Mouse (Mus musculus): ENCODE data around the gene Anxa6. TPM values are rescaled to one million over a fixed set of nuclear protein-coding genes. Genes with fewer than 3 reads are reported as not detected.

Anxa6 gene
- polyA plus RNA-seq, 1 experiment, result 628 TPM

- Histone ChIP-seq H3ac (ENCODE audit: control insufficient read depth, insufficient read length, low read depth) (no peak overlapping the region), H3K27me3 (ENCODE audit: control insufficient read depth, insufficient read depth, insufficient read length) (no peaks in the 10 kb centered on the region), H3K36me3 (ENCODE audit: control insufficient read depth, insufficient read depth) (peaks cover 86% of the 10 kb centered on the region), H3K79me3 (ENCODE audit: low read depth) (no peaks in the 10 kb centered on the region), H3K79me2 (ENCODE audit: control insufficient read depth, insufficient read depth) (no peaks in the 10 kb centered on the region), H3K4me3 (ENCODE audit: insufficient read depth, poor library complexity, severe bottlenecking) (no peak overlapping the region)
- no peak for TF ChIP-seq MAX (IDR thresholded peaks at IDR 0.05)
- TF ChIP-seq MYOD1 (IDR thresholded peaks at IDR 0.05; ENCODE audit: control insufficient read depth, insufficient read length, low read depth), result no peak
- TF ChIP-seq CEBPB (IDR thresholded peaks at IDR 0.05; ENCODE audit: low read depth), result no peak
- TF ChIP-seq FOSL1 (IDR thresholded peaks at IDR 0.05; ENCODE audit: insufficient read depth, low read length, poor library complexity, severe bottlenecking), result no peak
- no peak for TF ChIP-seq CTCF (IDR thresholded peaks at IDR 0.05; ENCODE audit: control insufficient read depth, insufficient read depth, insufficient read length)
- no peak for TF ChIP-seq USF1 (IDR thresholded peaks at IDR 0.05; ENCODE audit: low read depth)
- TF ChIP-seq MYOG (IDR thresholded peaks at IDR 0.05; ENCODE audit: control insufficient read depth, extremely low read depth, insufficient read length), result no peak
Measured at GRCm38 (mm10) chr11:54982520-54982919, 50.7 kb downstream of the Anxa6 start.

- Histone ChIP-seq H3K79me3 (ENCODE audit: low read depth) (no peaks in the 10 kb centered on the region), H3K36me3 (ENCODE audit: control insufficient read depth, insufficient read depth) (peaks cover 77% of the 10 kb centered on the region), H3K27me3 (ENCODE audit: control insufficient read depth, insufficient read depth, insufficient read length) (no peaks in the 10 kb centered on the region), H3ac (ENCODE audit: control insufficient read depth, insufficient read length, low read depth) (no peak overlapping the region), H3K4me3 (ENCODE audit: insufficient read depth, poor library complexity, severe bottlenecking) (no peak overlapping the region), H3K79me2 (ENCODE audit: control insufficient read depth, insufficient read depth) (no peaks in the 10 kb centered on the region)
- TF ChIP-seq CEBPB (IDR thresholded peaks at IDR 0.05; ENCODE audit: low read depth) (no peak), CTCF (IDR thresholded peaks at IDR 0.05; ENCODE audit: control insufficient read depth, insufficient read depth, insufficient read length) (no peak), MYOD1 (IDR thresholded peaks at IDR 0.05; ENCODE audit: control insufficient read depth, insufficient read length, low read depth) (no peak), MAX (IDR thresholded peaks at IDR 0.05) (no peak), MYOG (IDR thresholded peaks at IDR 0.05; ENCODE audit: control insufficient read depth, extremely low read depth, insufficient read length) (no peak), FOSL1 (IDR thresholded peaks at IDR 0.05; ENCODE audit: insufficient read depth, low read length, poor library complexity, severe bottlenecking) (no peak), USF1 (IDR thresholded peaks at IDR 0.05; ENCODE audit: low read depth) (no peak)
Measured at GRCm38 (mm10) chr11:54981630-54982029, 51.6 kb downstream of the Anxa6 start.

GRCm38 (mm10) chr11:54977385-54977937 is 55.8 kb downstream of the Anxa6 start:
- TF ChIP-seq MAX (IDR thresholded peaks at IDR 0.05) (no peak), FOSL1 (IDR thresholded peaks at IDR 0.05; ENCODE audit: insufficient read depth, low read length, poor library complexity, severe bottlenecking) (no peak), CTCF (IDR thresholded peaks at IDR 0.05; ENCODE audit: control insufficient read depth, insufficient read depth, insufficient read length) (no peak), MYOG (IDR thresholded peaks at IDR 0.05; ENCODE audit: control insufficient read depth, extremely low read depth, insufficient read length) (no peak)
- Histone ChIP-seq H3K27me3 (ENCODE audit: control insufficient read depth, insufficient read depth, insufficient read length) (no peaks in the 10 kb centered on the region), H3ac (ENCODE audit: control insufficient read depth, insufficient read length, low read depth) (no peak overlapping the region), H3K4me3 (ENCODE audit: insufficient read depth, poor library complexity, severe bottlenecking) (no peak overlapping the region), H3K79me2 (ENCODE audit: control insufficient read depth, insufficient read depth) (no peaks in the 10 kb centered on the region), H3K79me3 (ENCODE audit: low read depth) (no peaks in the 10 kb centered on the region), H3K36me3 (ENCODE audit: control insufficient read depth, insufficient read depth) (peaks cover 49% of the 10 kb centered on the region)

- H3K27me3 ChIP-seq (ENCODE audit: control insufficient read depth, insufficient read depth, insufficient read length), result no peaks in the 10 kb centered on the region
- no peak overlapping the region for H3ac ChIP-seq (ENCODE audit: control insufficient read depth, insufficient read length, low read depth)
- H3K36me3 ChIP-seq (ENCODE audit: control insufficient read depth, insufficient read depth), result peaks cover 38% of the 10 kb centered on the region
- H3K79me3 ChIP-seq (ENCODE audit: low read depth), result no peaks in the 10 kb centered on the region
- no peaks in the 10 kb centered on the region for H3K79me2 ChIP-seq (ENCODE audit: control insufficient read depth, insufficient read depth)
- H3K4me3 ChIP-seq (ENCODE audit: insufficient read depth, poor library complexity, severe bottlenecking), result no peak overlapping the region
- TF ChIP-seq MAX (IDR thresholded peaks at IDR 0.05) (no peak), FOSL1 (IDR thresholded peaks at IDR 0.05; ENCODE audit: insufficient read depth, low read length, poor library complexity, severe bottlenecking) (no peak), CTCF (IDR thresholded peaks at IDR 0.05; ENCODE audit: control insufficient read depth, insufficient read depth, insufficient read length) (no peak), MYOD1 (IDR thresholded peaks at IDR 0.05; ENCODE audit: control insufficient read depth, insufficient read length, low read depth) (no peak), USF1 (IDR thresholded peaks at IDR 0.05; ENCODE audit: low read depth) (no peak), MYOG (IDR thresholded peaks at IDR 0.05; ENCODE audit: control insufficient read depth, extremely low read depth, insufficient read length) (no peak), CEBPB (IDR thresholded peaks at IDR 0.05; ENCODE audit: low read depth) (no peak)
Measured at GRCm38 (mm10) chr11:54976351-54976750, 56.9 kb downstream of the Anxa6 start.

- peaks cover 32% of the 10 kb centered on the region for H3K36me3 ChIP-seq (ENCODE audit: control insufficient read depth, insufficient read depth)
- H3ac ChIP-seq (ENCODE audit: control insufficient read depth, insufficient read length, low read depth), result no peak overlapping the region
- no peaks in the 10 kb centered on the region for H3K79me3 ChIP-seq (ENCODE audit: low read depth)
- no peaks in the 10 kb centered on the region for H3K27me3 ChIP-seq (ENCODE audit: control insufficient read depth, insufficient read depth, insufficient read length)
- H3K4me3 ChIP-seq (ENCODE audit: insufficient read depth, poor library complexity, severe bottlenecking), result no peak overlapping the region
- H3K79me2 ChIP-seq (ENCODE audit: control insufficient read depth, insufficient read depth), result no peaks in the 10 kb centered on the region
- no peak for TF ChIP-seq MYOG (IDR thresholded peaks at IDR 0.05; ENCODE audit: control insufficient read depth, extremely low read depth, insufficient read length)
- TF ChIP-seq CTCF (IDR thresholded peaks at IDR 0.05; ENCODE audit: control insufficient read depth, insufficient read depth, insufficient read length), result no peak
- TF ChIP-seq CEBPB (IDR thresholded peaks at IDR 0.05; ENCODE audit: low read depth), result no peak
- TF ChIP-seq MYOD1 (IDR thresholded peaks at IDR 0.05; ENCODE audit: control insufficient read depth, insufficient read length, low read depth), result no peak
- TF ChIP-seq USF1 (IDR thresholded peaks at IDR 0.05; ENCODE audit: low read depth), result no peak
- no peak for TF ChIP-seq MAX (IDR thresholded peaks at IDR 0.05)
- TF ChIP-seq FOSL1 (IDR thresholded peaks at IDR 0.05; ENCODE audit: insufficient read depth, low read length, poor library complexity, severe bottlenecking), result no peak
Measured at GRCm38 (mm10) chr11:54975756-54976155, 57.5 kb downstream of the Anxa6 start.

- TF ChIP-seq USF1 (IDR thresholded peaks at IDR 0.05; ENCODE audit: low read depth), result no peak
- TF ChIP-seq MYOD1 (IDR thresholded peaks at IDR 0.05; ENCODE audit: control insufficient read depth, insufficient read length, low read depth), result no peak
- TF ChIP-seq MAX (IDR thresholded peaks at IDR 0.05), result no peak
- TF ChIP-seq CTCF (IDR thresholded peaks at IDR 0.05; ENCODE audit: control insufficient read depth, insufficient read depth, insufficient read length), result no peak
- TF ChIP-seq CEBPB (IDR thresholded peaks at IDR 0.05; ENCODE audit: low read depth), result no peak
- no peak for TF ChIP-seq FOSL1 (IDR thresholded peaks at IDR 0.05; ENCODE audit: insufficient read depth, low read length, poor library complexity, severe bottlenecking)
- TF ChIP-seq MYOG (IDR thresholded peaks at IDR 0.05; ENCODE audit: control insufficient read depth, extremely low read depth, insufficient read length), result no peak
- no peaks in the 10 kb centered on the region for H3K27me3 ChIP-seq (ENCODE audit: control insufficient read depth, insufficient read depth, insufficient read length)
- no peaks in the 10 kb centered on the region for H3K79me3 ChIP-seq (ENCODE audit: low read depth)
- no peaks in the 10 kb centered on the region for H3K79me2 ChIP-seq (ENCODE audit: control insufficient read depth, insufficient read depth)
- no peak overlapping the region for H3K4me3 ChIP-seq (ENCODE audit: insufficient read depth, poor library complexity, severe bottlenecking)
- peaks cover 28% of the 10 kb centered on the region for H3K36me3 ChIP-seq (ENCODE audit: control insufficient read depth, insufficient read depth)
- H3ac ChIP-seq (ENCODE audit: control insufficient read depth, insufficient read length, low read depth), result no peak overlapping the region
Measured at GRCm38 (mm10) chr11:54975340-54975739, 57.9 kb downstream of the Anxa6 start.
